Mouse (Mus musculus) kidney, postnatal 4 days (tissue): Measurements from ENCODE around the gene Caln1.
A peak's percentile ranks its signal among the peaks of the same experiment; 100 is the strongest.

Source experiments
- DNase-seq, 2 experiments: peaks; one replicate each; pipeline ENCODE4 v3.0.0; 2021; ENCODE audit warnings: mixed read lengths in 2 of 2

The Caln1 gene

DNA sequence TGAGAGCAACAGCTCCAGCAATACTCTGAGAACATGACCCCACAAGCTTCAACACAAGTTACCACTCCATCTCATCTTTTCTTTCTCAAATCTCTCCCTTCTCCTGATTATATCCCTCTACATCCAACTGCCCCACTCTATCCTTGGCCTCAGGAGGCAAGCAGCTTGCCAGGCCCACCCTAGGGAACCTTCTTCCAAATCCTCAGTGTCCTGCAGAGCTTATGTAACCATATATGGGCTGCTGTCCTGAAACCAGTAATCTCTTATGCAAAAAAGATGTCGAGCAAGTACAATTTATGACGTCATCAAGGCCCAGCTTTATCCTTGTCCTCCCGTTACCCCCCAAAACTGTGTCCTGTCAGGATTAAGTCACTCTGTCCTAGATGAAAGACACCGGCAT lies 333.1 kb downstream of the Caln1 start:
- no peak for DNase-seq

DNA sequence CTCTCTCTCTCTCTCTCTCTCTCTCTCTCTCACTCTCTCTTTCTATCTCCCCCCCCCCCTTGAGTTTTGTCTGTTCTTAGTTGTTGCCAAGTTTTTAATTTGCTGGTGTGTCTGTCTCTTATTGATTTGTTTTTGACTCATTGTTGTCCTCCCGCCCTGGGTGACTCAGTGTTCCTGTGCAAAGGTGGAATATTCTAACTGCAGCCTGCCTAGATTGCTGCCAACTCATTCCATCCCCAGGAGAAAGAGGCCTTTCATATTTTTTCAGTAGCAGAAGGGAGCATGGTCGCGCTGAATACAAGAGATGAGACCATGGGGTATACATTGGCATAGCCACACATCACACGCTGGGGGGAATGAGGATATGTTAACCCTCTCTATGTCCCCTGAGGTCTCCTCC lies 335.6 kb downstream of the Caln1 start:
- no peak for DNase-seq

- no peak for DNase-seq
Observed at GRCm38 (mm10) chr5:130706202-130706855, 337.1 kb downstream of the Caln1 start.

DNA sequence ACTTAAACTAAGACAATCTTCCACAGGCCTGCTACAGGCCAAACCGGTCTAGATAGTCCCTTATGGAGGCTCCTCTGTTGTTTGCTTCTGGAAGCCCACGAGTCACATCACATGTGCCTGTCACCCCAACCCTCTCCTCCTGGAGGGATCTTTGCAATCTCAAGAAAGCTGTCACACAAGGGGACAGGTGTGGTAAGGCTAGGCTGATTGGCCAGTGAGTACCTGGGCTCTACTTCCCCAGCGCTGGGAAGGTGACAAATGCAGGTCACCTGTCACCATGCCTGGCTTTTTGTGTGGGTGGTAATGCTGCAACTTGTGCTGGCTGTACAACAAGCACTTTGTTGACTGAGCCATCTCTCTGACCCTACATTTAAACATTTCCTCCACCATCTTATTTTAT lies 338.5 kb downstream of the Caln1 start:
- DNase-seq = no peak

DNA sequence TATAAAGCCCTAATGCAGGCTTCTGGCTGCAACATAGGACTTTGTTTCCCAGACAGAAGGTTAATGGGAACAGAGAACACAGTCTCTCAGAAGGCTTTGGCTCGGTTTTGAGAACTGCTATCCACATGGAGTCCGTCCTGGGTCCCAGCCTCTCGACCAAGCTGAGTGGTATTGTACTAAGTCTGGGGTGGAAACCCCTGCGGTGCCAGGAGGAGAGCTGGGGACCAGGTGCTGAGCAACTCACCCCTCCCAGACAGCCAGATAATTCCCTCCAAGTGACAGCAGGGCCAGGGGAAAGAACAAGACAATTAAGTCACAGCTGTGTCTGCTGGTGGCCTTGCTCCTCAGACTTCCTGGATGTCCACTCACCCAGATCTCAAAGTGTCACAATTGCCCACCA lies 339.4 kb downstream of the Caln1 start:
- DNase-seq = no peak

DNA sequence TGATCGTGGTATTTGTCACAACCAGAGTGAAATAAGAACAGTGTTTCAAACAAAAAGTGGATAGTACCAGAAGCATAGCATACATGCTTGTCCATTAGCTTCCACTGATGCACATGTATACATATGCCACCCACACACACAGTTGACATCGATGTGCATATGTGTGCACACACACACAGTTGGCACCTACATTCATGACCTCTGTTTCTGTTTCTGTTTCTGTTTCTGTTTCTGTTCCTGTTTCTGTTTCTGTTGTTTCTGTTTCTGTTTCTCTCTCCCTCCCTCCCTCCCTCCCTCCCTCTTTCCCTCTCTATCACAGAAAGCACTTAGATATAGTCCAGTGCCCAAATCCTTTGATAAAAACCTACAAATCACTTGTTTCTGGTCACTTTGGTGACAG lies 342.4 kb downstream of the Caln1 start:
- DNase-seq = no peak

- DNase-seq = no peak
Observed at GRCm38 (mm10) chr5:130712281-130712680, 343.0 kb downstream of the Caln1 start.

GRCm38 (mm10) chr5:130715181-130715580 lies 345.9 kb downstream of the Caln1 start:
- no peak for DNase-seq

DNA sequence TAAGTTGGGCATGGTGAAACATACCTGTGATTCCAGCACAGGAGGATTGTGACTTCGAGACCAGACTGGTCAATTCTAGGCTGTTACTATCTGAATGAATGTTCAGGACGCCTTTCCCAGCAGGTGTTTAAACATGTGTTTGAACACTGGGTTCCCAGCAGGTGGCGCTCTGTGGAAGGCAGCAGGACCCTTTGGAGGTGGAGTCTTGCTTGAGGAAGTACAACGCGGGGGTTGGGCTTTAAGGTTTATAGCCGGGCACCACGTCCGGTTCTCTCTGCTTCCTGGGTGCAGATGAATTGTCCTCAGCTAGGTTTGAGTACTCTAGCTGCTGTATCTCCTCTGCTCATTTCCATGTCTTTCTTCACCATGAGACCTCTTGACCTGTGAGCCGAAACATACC lies 349.1 kb downstream of the Caln1 start:
- peak; percentile 36 to 48 for DNase-seq

DNA sequence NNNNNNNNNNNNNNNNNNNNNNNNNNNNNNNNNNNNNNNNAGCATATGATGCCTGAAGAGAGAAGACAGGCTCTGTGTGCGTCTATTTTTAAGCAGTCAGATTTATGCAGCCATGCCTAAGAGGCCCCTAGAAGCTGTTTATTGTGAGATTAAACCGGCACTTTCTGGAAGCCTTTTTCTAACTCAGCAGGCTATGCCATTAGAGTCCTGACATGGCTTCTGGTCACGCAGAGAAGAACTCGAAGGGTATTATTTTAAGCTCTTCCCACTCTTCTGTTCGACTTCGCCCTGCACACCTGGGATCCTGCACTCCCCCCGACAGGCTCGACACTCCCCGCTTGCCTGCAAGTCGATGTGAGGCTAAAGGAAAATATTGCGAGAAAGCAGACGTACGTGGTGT lies 372.9 kb downstream of the Caln1 start:
- no peak for DNase-seq

GRCm38 (mm10) chr5:130757517-130757916 lies 388.3 kb downstream of the Caln1 start:
- peak; percentile 5 to 6 for DNase-seq

- no peak for DNase-seq
Observed at GRCm38 (mm10) chr5:130765784-130766183, 396.5 kb downstream of the Caln1 start.

- no peak for DNase-seq
Observed at GRCm38 (mm10) chr5:130771061-130771741, 401.9 kb downstream of the Caln1 start.

- no peak for DNase-seq
Observed at GRCm38 (mm10) chr5:130772491-130772890, 403.2 kb downstream of the Caln1 start.

- DNase-seq = no peak
Observed at GRCm38 (mm10) chr5:130774946-130775345, 405.7 kb downstream of the Caln1 start.

DNA sequence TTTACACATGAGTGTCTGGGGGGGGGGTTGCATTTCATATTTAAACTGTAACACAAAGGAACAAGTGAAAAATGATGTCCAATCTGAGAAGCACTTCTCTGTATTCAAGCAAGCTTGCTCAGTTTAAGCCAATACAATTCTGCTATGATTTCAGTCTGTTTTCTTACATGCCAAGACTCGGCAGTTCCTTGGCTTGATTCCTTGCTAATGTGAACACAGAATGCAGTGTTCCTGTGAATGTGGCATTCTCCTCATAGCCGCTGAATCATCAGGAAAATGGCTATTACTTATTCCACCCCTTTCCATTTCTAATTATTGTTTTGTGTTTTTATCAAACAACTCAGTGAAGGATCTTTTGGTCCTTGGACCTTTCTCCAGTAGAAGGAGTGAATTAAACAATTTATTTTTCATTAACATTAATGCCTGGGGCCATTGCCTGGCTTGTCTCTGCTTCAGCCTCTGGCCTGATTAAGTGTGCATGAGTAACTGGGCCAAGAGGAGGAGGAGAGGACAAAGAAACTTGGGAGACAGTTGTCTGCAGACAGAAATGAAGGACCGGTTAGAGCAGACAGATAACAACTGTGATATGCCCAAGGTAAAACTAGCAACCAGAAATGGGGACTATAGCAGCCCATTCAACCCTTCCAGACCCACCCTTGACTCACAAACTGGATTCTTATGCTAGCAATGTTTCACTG lies 423.6 kb downstream of the Caln1 start:
- no peak for DNase-seq

DNA sequence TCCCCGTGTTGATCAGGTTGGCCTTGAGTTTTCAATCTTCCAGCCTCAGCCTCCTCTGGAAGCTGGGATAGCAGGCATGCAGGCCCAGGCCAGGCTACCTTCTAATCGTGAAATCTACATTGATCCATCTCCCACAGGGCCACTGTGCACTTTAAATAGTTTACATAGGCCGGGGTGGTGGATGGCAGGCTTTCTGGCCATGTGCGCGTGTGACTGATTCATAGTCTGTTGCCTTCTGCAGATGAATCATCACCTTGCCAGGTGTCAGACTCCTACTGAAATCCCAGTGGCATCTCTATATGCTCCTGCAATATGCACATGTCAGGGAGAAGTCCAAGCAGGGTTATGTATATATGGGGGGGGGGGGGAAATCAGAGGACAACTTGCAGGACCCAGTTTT lies 428.5 kb downstream of the Caln1 start:
- DNase-seq = no peak

- no peak for DNase-seq
Observed at GRCm38 (mm10) chr5:130810314-130810713, 441.1 kb downstream of the Caln1 start.

- no peak for DNase-seq
Observed at GRCm38 (mm10) chr5:130810846-130811245, 441.6 kb downstream of the Caln1 start.

GRCm38 (mm10) chr5:130811266-130811665 lies 442.0 kb downstream of the Caln1 start:
- peak; percentile 72 to 73 for DNase-seq

GRCm38 (mm10) chr5:130811966-130812365 lies 442.7 kb downstream of the Caln1 start:
- DNase-seq = peak in 1 of 2 experiments; percentile 6

GRCm38 (mm10) chr5:130812556-130812955 lies 443.3 kb downstream of the Caln1 start:
- no peak for DNase-seq

DNA sequence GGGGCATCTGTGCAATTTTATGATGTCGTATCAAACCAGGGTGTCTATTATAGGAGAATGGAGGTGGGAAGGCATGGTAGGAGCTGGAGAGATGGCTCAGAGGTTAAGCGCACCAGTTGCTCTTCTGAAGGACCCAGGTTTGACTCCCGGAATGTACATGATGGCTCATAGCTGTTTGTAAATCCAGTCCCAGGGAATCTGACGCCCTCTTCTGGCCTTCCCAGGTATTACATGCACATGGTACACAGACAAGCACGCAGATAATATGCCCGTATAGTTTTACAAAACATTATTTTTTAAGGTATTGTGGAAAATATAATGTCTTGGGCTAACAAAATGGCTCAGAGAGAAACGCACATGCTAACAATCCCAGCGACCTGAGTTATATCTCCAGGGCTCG lies 443.8 kb downstream of the Caln1 start:
- DNase-seq = peak; percentile 10 to 16

- no peak for DNase-seq
Observed at GRCm38 (mm10) chr5:130815352-130815751, 446.1 kb downstream of the Caln1 start.
